Mouse (Mus musculus) adrenal gland, postnatal 4 days (tissue): ENCODE data around the gene Pah. TPM values are rescaled to one million over a fixed set of nuclear protein-coding genes. Genes with fewer than 3 reads are reported as not detected.

Experiments
- DNase-seq, 2 experiments: peaks; one replicate each; pipeline ENCODE4 v3.0.0; 2021 to 2022; ENCODE audit warnings: low spot score in 2 of 2, mixed read lengths in 2 of 2
- total RNA-seq, 2 experiments: library from RNA; stranded (reverse); gene quantifications; 2 replicates each; pipeline ENCODE4 v1.2.3; 2021

The Pah gene
- total RNA-seq, 2 experiments from 2014 or later = 16.3 to 20.3 TPM

- no peak for DNase-seq
Observed at GRCm38 (mm10) chr10:87501659-87502042, 19.9 kb upstream of the Pah start.

GRCm38 (mm10) chr10:87502283-87502682 lies 19.3 kb upstream of the Pah start:
- DNase-seq = no peak

- no peak for DNase-seq
Observed at GRCm38 (mm10) chr10:87503946-87504345, 17.6 kb upstream of the Pah start.

GRCm38 (mm10) chr10:87508581-87508980 lies 13.0 kb upstream of the Pah start:
- no peak for DNase-seq

- DNase-seq = no peak
Observed at GRCm38 (mm10) chr10:87513052-87513451, 8.5 kb upstream of the Pah start.

- DNase-seq = no peak
Observed at GRCm38 (mm10) chr10:87518585-87518984, 3.0 kb upstream of the Pah start.

- no peak for DNase-seq
Observed at GRCm38 (mm10) chr10:87520401-87521116, 1.0 kb upstream of the Pah start.

- no peak for DNase-seq
Observed at GRCm38 (mm10) chr10:87534172-87534571, 12.6 kb downstream of the Pah start.

- DNase-seq = no peak
Observed at GRCm38 (mm10) chr10:87545759-87546158, 24.2 kb downstream of the Pah start.

- no peak for DNase-seq
Observed at GRCm38 (mm10) chr10:87546299-87547234, 25.0 kb downstream of the Pah start.

GRCm38 (mm10) chr10:87552726-87553125 lies 31.1 kb downstream of the Pah start:
- DNase-seq = no peak

GRCm38 (mm10) chr10:87556441-87556840 lies 34.8 kb downstream of the Pah start:
- no peak for DNase-seq

- no peak for DNase-seq
Observed at GRCm38 (mm10) chr10:87563818-87564217, 42.2 kb downstream of the Pah start.

- DNase-seq = no peak
Observed at GRCm38 (mm10) chr10:87565712-87566111, 44.1 kb downstream of the Pah start.

- DNase-seq = no peak
Observed at GRCm38 (mm10) chr10:87572500-87572899, 50.9 kb downstream of the Pah start.

- peak; percentile 9 to 30 for DNase-seq
Observed at GRCm38 (mm10) chr10:87586696-87587095, 65.1 kb downstream of the Pah start.

- DNase-seq = no peak
Observed at GRCm38 (mm10) chr10:87593916-87594315, 72.3 kb downstream of the Pah start.

- peak in 1 of 2 experiments; percentile 29 for DNase-seq
Observed at GRCm38 (mm10) chr10:87596361-87597074, 74.9 kb downstream of the Pah start.

GRCm38 (mm10) chr10:87597075-87597677 lies 75.6 kb downstream of the Pah start:
- no peak for DNase-seq

- no peak for DNase-seq
Observed at GRCm38 (mm10) chr10:87602151-87602550, 80.6 kb downstream of the Pah start.

- no peak for DNase-seq
Observed at GRCm38 (mm10) chr10:87625196-87625595, 103.6 kb downstream of the Pah start.
